Mouse (Mus musculus): Measurements from ENCODE around the gene Bbs9. TPM values are rescaled to one million over a fixed set of nuclear protein-coding genes. Genes with fewer than 3 reads are reported as not detected.

The Bbs9 gene
- total RNA-seq, 2 experiments from 2014 or later = 13.1 to 14.0 TPM

GRCm38 (mm10) chr9:22779631-22780030, 304.1 kb downstream of the Bbs9 start:
- intact Hi-C loops (cut with DNase I) = no loop called here
- DNase-seq = peak in 1 of 2 experiments; percentile 17

- no peak for DNase-seq
- intact Hi-C loops (cut with DNase I) = no loop called here
Measured at GRCm38 (mm10) chr9:22786006-22786405, 310.5 kb downstream of the Bbs9 start.

DNA sequence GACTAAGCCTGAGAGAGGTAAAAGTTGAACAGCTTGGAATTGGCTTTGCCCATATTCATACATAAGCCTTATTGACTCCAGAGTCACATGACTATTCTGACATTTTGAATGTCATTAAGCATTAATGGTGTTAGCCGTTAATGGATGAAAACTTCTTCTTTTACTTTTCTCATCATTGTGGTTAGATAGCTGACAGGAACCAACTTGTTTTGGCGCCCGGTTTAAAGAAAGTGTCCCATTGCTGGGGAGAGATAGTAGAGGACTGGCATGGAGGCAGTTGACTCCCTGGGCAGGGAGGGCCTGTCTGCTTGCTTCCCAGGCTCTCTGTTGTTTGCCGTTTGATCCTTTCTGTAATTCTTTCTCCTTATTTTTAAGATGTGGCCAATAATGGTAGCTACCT, 312.9 kb downstream of the Bbs9 start:
- intact Hi-C loops (cut with DNase I) = no loop called here
- DNase-seq = no peak

GRCm38 (mm10) chr9:22788850-22789249, 313.3 kb downstream of the Bbs9 start:
- no peak for DNase-seq
- intact Hi-C loops (cut with DNase I) = no loop called here

GRCm38 (mm10) chr9:22789380-22790168, 314.1 kb downstream of the Bbs9 start:
- DNase-seq = no peak
- intact Hi-C loops (cut with DNase I) = no loop called here

GRCm38 (mm10) chr9:22791208-22791607, 315.7 kb downstream of the Bbs9 start:
- intact Hi-C loops (cut with DNase I) = no loop called here
- no peak for DNase-seq

- intact Hi-C loops (cut with DNase I) = no loop called here
- DNase-seq = no peak
Measured at GRCm38 (mm10) chr9:22791750-22792149, 316.2 kb downstream of the Bbs9 start.

- intact Hi-C loops (cut with DNase I) = no loop called here
- DNase-seq = no peak
Measured at GRCm38 (mm10) chr9:22793698-22794097, 318.2 kb downstream of the Bbs9 start.

GRCm38 (mm10) chr9:22800675-22801074, 325.2 kb downstream of the Bbs9 start:
- DNase-seq = no peak
- intact Hi-C loops (cut with DNase I) = no loop called here

DNA sequence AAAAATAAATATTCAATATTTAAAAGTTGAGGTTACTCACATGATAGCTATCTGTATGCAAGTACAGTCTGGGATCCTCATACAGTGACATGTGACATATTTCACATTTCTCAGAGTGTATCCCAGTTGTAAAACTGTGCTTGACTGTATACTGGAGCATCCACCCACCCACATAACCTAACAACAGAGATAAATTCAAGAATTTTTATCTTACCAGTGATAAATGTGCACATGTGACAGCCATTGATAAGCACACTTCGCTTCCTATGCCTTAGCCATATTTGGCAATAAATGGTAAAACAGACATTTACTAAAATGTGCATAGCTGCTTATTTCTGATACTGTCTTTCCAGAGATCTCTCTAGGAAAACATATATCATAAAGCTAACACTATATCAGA, 330.5 kb downstream of the Bbs9 start:
- DNase-seq = no peak
- intact Hi-C loops (cut with DNase I) = no loop called here

DNA sequence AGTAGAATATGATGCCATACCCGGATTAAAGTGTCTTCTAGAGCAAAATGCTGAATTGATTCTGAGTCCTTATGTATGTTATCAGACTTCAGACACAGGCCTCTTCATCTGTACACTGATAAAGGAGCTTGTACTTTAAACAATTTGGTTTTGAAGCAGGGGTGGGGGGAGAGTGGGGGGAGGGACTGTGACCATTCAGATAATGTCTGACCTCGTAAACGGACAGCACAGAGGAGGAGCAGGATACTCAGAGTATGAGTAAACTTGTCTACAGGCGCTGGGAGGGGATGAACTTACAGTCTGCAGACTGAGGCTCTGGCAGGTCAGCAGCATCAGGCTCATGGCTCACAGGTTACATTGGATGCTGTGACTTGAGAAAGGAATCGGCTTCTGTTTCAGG, 331.0 kb downstream of the Bbs9 start:
- intact Hi-C loops (cut with DNase I) = no loop called here
- DNase-seq = no peak

- intact Hi-C loops (cut with DNase I) = no loop called here
- no peak for DNase-seq
Measured at GRCm38 (mm10) chr9:22807693-22808092, 332.2 kb downstream of the Bbs9 start.

- DNase-seq = no peak
- intact Hi-C loops (cut with DNase I) = no loop called here
Measured at GRCm38 (mm10) chr9:22809621-22810126, 334.2 kb downstream of the Bbs9 start.

DNA sequence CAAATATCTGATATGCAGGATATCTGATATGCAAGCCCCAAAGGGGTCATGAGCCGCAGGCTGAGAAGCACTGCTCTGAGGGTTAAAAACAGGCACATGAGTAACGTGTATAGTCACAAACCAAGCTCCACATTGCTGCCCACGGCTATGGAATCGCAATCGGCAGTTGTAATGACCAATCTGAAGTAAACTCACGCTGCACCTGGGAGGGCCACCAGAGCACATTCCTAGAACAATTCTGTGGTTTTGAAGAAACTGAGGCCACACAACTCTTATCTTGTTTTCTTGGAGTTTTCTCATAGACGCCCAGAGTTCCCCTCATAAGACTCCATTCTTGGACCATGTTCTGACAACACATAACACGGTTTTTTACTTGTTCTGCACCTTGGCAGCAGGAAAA, 334.9 kb downstream of the Bbs9 start:
- no peak for DNase-seq
- intact Hi-C loops (cut with DNase I) = no loop called here

- intact Hi-C loops (cut with DNase I) = no loop called here
- DNase-seq = no peak
Measured at GRCm38 (mm10) chr9:22811931-22812330, 336.4 kb downstream of the Bbs9 start.

DNA sequence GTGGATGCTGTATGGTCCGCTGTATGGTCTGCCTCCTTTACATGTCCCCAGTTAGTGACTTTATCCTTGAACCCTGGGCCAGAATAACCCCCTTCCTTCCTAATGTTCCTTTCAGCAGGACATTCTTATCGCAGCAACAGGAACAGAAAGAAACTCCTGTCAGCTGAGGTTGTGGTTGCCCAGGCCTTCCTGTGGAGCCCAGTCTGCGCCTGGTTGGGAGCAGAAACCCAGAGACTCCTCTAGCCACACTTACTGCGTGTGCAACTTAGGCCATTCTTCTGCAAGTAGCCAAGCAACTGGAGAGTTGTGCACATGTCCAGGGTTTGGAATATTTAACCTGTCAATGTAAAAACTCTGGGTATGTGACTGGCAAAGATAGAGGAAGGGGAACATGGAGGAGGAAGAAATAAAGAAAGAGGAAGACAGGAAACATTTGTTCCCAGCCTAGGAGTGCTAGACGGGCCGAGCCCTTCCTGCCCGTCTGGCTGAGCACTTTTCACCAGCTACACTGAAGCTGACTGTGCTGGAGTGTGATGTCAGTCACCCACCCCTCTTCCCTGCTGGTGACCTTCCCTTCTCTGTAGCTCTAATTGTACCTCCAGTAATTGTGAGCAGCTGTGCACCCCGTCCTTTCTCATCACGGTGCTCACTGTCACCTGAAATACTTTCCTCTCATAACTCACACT, 339.0 kb downstream of the Bbs9 start:
- no peak for DNase-seq
- intact Hi-C loops (cut with DNase I) = no loop called here

- intact Hi-C loops (cut with DNase I) = no loop called here
- no peak for DNase-seq
Measured at GRCm38 (mm10) chr9:22815093-22815458, 339.6 kb downstream of the Bbs9 start.

DNA sequence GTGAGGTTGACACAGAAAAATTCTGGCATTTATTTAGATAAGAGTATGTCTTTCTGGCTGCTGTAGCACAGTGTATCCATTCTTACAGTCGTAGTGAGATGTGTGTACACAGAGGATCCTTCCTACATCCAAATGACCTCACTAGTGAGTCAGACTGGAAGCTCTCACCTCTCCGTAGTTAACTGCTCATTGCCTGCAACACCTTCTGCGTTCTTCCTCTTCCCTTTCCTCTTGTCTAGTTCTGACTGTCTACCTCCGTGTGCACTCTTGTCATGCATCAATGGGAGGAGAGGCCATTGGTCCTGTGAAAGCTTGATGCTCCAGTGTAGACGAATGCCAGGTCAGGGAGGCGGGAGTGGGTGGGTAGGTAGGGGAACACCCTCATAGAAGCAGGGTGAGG, 344.0 kb downstream of the Bbs9 start:
- intact Hi-C loops (cut with DNase I) = no loop called here
- no peak for DNase-seq

DNA sequence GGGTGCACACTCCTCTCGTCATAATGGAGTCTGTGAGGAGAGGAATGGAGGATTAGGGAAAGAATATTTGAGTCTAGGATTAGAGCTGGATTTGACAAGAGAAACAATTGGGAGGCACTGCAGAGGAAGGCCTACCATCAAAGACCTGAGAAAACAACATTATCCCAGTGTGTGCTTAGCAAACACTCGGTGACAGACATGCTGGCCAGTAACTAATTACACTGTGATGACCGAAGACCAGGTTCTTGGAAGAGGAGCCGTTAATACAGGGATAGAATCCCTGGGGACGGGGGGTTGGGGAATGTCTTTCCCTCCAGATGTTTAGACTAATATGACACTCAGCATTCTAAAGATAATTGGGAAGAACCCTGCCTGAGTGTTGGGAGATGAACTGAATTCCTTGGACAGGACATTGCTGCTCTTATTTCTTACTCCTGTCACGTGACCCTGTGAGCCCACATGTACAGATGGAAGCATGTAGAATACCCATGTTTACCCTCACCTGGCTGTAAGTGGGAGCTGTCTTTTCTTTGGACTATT, 345.2 kb downstream of the Bbs9 start:
- DNase-seq = no peak
- intact Hi-C loops (cut with DNase I) = no loop called here

- peak; percentile 58 to 67 for DNase-seq
- intact Hi-C loops (cut with DNase I) = no loop called here
Measured at GRCm38 (mm10) chr9:22822770-22823169, 347.3 kb downstream of the Bbs9 start.

GRCm38 (mm10) chr9:22823856-22824255, 348.3 kb downstream of the Bbs9 start:
- no peak for DNase-seq
- intact Hi-C loops (cut with DNase I) = no loop called here

DNA sequence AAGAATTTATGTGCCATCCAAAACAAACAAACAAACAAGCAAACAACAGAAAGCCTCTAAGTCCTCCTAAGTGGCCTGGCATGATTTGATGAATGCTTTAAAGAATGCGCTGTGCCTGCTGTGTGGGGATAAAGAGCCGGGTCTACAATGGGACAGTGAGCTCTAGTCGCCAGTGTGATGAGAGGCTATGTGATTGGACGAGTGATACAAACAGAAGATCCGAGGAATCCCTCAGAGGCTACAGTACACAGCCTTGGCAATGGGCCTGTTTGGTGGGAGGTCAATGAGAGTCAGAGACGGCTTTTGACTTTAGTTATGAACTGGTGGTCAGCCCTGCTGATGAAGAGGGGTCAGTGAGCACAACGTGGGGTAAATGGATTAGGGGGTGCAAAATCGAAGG, 349.4 kb downstream of the Bbs9 start:
- intact Hi-C loops (cut with DNase I) = no loop called here
- DNase-seq = no peak
